Mouse (Mus musculus): Measurements from ENCODE around the gene Prtn3. TPM values are rescaled to one million over a fixed set of nuclear protein-coding genes. Genes with fewer than 3 reads are reported as not detected.

The Prtn3 gene
- polyA plus RNA-seq, 1 experiment from 2014 or later = 10.1 TPM

DNA sequence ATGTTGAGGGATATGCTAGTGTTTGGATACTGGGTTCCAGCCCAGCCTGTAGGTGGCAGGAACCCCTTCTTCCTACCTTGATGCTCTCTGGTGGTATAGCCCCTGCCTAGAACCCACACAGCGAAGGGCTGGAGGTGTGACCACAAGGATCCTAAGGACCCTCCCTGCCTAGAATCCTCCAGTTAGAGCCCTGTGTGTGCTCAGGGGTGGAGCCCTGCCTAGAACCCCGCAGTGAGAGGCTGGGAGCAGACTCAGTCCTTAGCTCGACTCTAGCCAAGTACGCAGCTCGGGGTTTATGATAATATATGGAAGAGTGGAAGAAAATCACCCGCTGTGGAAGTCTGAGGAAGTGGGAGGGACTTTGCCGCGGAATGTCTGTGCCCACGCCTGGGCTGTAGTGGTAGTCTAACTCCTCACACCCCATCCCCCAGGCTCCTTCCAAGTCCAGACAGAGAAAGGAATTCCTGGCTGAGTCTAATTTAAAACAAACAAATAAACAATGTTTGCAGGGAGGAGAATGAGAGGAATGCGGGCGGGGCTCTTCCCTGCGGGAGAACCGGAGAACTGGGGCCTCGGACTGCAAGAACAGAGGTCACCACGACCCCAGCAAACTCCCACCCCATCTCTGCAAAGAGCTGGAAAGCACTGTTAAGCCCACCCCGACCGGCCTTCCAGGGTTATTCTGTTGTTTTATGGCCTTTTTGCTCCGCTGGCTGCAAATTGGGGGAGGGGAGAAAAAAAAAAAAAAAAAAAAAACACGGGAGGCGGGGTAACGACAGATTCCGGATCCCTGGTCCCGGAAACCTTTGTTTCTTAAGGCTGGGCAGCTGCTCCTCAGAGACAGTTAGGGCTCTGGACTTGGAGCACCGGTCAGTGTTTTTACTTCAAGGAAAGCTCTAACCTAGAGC is 33.4 kb upstream of the Prtn3 start:
- Histone ChIP-seq H3K36me3 (replicated peaks; ENCODE audit: control insufficient read depth, insufficient read depth) (no peaks in the 10 kb centered on the region), H3K4me3 (replicated peaks; ENCODE audit: low read length) (peak overlapping the region; percentile 29), H3K9ac (peak overlapping the region; percentile 51), H3K4me1 (replicated peaks; ENCODE audit: control insufficient read depth, insufficient read depth, low read length) (peaks cover 19% of the 10 kb centered on the region), H3K9me3 (ENCODE audit: control insufficient read depth, low read length) (no peaks in the 10 kb centered on the region), H3K4me2 (replicated peaks) (peak overlapping the region; percentile 61), H3K27ac (peak overlapping the region; percentile 36), H3K27me3 (ENCODE audit: control insufficient read depth, insufficient read depth, low read length) (no peaks in the 10 kb centered on the region)
- peak; percentile 82 for ATAC-seq (ENCODE audit: low FRiP score)
- DNase-seq (ENCODE audit: low spot score) = peak; percentile 64
- 2% methylated on average over 23 of the region's 24 CpGs for WGBS

DNA sequence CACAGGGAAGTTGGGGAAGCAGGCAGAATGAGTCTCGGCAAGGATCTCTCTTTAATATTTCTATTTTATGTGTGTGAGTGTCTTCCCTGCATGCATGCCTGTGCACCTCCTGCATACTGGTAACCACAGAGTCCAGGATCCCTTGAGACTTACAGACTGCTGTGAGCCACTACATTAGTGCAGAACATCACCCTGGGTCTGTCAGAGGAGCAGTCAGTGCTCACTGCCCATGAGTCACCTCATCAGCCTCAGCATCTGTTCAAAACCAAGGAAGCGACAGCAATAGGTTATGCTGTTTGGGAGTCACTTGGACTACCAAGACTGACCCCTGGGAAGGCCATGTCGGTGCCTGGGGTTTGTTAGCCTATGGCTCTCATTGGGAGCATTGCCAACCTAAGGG is 32.0 kb upstream of the Prtn3 start:
- Histone ChIP-seq H3K27ac (no peak overlapping the region), H3K9me3 (ENCODE audit: control insufficient read depth, low read length) (no peaks in the 10 kb centered on the region)
- WGBS = 70% methylated on average over 3 of the region's 3 CpGs

GRCm38 (mm10) chr10:79843476-79843875 is 30.8 kb upstream of the Prtn3 start:
- DNase-seq (ENCODE audit: low spot score) = no peak
- Histone ChIP-seq H3K27ac (no peak overlapping the region), H3K4me1 (replicated peaks; ENCODE audit: control insufficient read depth, insufficient read depth, low read length) (peaks cover 19% of the 10 kb centered on the region), H3K9ac (no peak overlapping the region), H3K4me2 (replicated peaks) (no peak overlapping the region; the same call in 1 of the 2 replicates), H3K9me3 (ENCODE audit: control insufficient read depth, low read length) (no peaks in the 10 kb centered on the region), H3K27me3 (ENCODE audit: control insufficient read depth, insufficient read depth, low read length) (no peaks in the 10 kb centered on the region), H3K4me3 (replicated peaks; ENCODE audit: low read length) (no peak overlapping the region), H3K36me3 (replicated peaks; ENCODE audit: control insufficient read depth, insufficient read depth) (no peaks in the 10 kb centered on the region)
- WGBS = 53% methylated on average over 6 of the region's 6 CpGs
- no peak for ATAC-seq (ENCODE audit: low FRiP score)

More for the DNA sequence above, 32.0 kb upstream of the Prtn3 start:
- Histone ChIP-seq H3K36me3 (replicated peaks; ENCODE audit: control insufficient read depth, insufficient read depth) (no peaks in the 10 kb centered on the region), H3K27me3 (ENCODE audit: control insufficient read depth, insufficient read depth, low read length) (no peaks in the 10 kb centered on the region), H3K4me1 (replicated peaks; ENCODE audit: control insufficient read depth, insufficient read depth, low read length) (peaks cover 19% of the 10 kb centered on the region), H3K9ac (no peak overlapping the region), H3K4me3 (replicated peaks; ENCODE audit: low read length) (no peak overlapping the region), H3K4me2 (replicated peaks) (no peak overlapping the region)
- no peak for DNase-seq (ENCODE audit: low spot score)
- ATAC-seq (ENCODE audit: low FRiP score) = peak; percentile 5; the same call in 1 of the 2 replicates

DNA sequence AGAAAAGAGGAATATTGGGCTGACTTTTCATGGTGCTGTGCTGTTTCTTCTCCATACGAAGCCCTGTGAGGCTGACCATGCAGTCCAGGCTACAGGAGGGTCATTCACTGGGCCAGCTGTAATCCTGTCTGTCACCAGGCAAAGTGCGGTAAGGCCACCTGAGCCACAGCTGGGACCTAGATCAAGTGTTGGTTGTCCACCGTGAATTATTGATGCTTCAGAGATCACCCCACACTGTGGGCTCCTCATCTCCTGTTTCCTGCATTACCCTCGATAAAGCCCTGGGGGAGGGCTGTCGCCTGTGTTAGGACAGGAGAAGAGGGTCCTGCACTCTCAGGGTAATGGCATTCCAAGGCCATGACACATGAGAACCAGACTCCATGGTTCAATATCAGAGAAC is 27.7 kb upstream of the Prtn3 start:
- H3K4me2 ChIP-seq (replicated peaks) = no peak overlapping the region
- H3K27ac ChIP-seq = no peak overlapping the region
- no peak for DNase-seq (ENCODE audit: low spot score)
- 71% methylated on average over 5 of the region's 5 CpGs for WGBS
- H3K27me3 ChIP-seq (ENCODE audit: control insufficient read depth, insufficient read depth, low read length) = no peaks in the 10 kb centered on the region
- H3K4me1 ChIP-seq (replicated peaks; ENCODE audit: control insufficient read depth, insufficient read depth, low read length) = peaks cover 14% of the 10 kb centered on the region
- no peaks in the 10 kb centered on the region for H3K9me3 ChIP-seq (ENCODE audit: control insufficient read depth, low read length)
- H3K4me3 ChIP-seq (replicated peaks; ENCODE audit: low read length) = no peak overlapping the region
- H3K9ac ChIP-seq = no peak overlapping the region
- no peak for ATAC-seq (ENCODE audit: low FRiP score)
- no peaks in the 10 kb centered on the region for H3K36me3 ChIP-seq (replicated peaks; ENCODE audit: control insufficient read depth, insufficient read depth)

- no peak for DNase-seq (ENCODE audit: low spot score)
- no peak overlapping the region for H3K27ac ChIP-seq
- H3K4me3 ChIP-seq (replicated peaks; ENCODE audit: low read length) = no peak overlapping the region
- peaks cover 24% of the 10 kb centered on the region for H3K4me1 ChIP-seq (replicated peaks; ENCODE audit: control insufficient read depth, insufficient read depth, low read length)
- no peaks in the 10 kb centered on the region for H3K36me3 ChIP-seq (replicated peaks; ENCODE audit: control insufficient read depth, insufficient read depth)
- no peak for ATAC-seq (ENCODE audit: low FRiP score)
- WGBS = 80% methylated on average over 8 of the region's 8 CpGs
- H3K27me3 ChIP-seq (ENCODE audit: control insufficient read depth, insufficient read depth, low read length) = no peaks in the 10 kb centered on the region
- H3K9ac ChIP-seq = no peak overlapping the region
- no peaks in the 10 kb centered on the region for H3K9me3 ChIP-seq (ENCODE audit: control insufficient read depth, low read length)
- H3K4me2 ChIP-seq (replicated peaks) = no peak overlapping the region
Measured at GRCm38 (mm10) chr10:79849941-79850628, 24.2 kb upstream of the Prtn3 start.

DNA sequence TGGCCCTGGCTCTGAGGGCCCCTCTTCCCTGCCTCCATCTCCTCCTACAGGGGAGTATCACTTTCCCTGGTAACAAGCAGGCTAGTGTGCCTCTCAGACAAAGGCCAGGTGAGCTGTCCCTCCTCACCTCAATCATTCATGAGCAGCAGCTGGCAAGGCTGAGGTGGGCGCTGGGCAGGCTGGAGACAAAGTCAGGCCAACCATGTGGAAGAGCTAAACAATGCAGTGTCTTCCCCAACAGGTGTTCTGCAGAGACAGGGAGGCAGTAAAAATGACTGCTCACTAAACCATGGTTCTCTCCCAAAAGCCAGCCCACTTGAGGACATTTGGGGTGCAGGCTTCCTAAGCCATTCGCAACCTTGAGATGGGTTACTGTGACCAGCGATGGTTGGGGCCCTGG is 22.6 kb upstream of the Prtn3 start:
- Histone ChIP-seq H3K4me3 (replicated peaks; ENCODE audit: low read length) (no peak overlapping the region), H3K9ac (peak overlapping the region; percentile 75; the same call in 1 of the 2 replicates), H3K4me2 (replicated peaks) (peak overlapping the region; percentile 74; the same call in 1 of the 2 replicates), H3K27me3 (ENCODE audit: control insufficient read depth, insufficient read depth, low read length) (no peaks in the 10 kb centered on the region), H3K9me3 (ENCODE audit: control insufficient read depth, low read length) (no peaks in the 10 kb centered on the region), H3K4me1 (replicated peaks; ENCODE audit: control insufficient read depth, insufficient read depth, low read length) (peaks cover 36% of the 10 kb centered on the region), H3K36me3 (replicated peaks; ENCODE audit: control insufficient read depth, insufficient read depth) (peaks cover 5% of the 10 kb centered on the region; the same call in 1 of the 2 replicates), H3K27ac (peak overlapping the region; percentile 98)
- no peak for ATAC-seq (ENCODE audit: low FRiP score)
- DNase-seq (ENCODE audit: low spot score) = no peak
- 80% methylated on average over 3 of the region's 3 CpGs for WGBS

DNA sequence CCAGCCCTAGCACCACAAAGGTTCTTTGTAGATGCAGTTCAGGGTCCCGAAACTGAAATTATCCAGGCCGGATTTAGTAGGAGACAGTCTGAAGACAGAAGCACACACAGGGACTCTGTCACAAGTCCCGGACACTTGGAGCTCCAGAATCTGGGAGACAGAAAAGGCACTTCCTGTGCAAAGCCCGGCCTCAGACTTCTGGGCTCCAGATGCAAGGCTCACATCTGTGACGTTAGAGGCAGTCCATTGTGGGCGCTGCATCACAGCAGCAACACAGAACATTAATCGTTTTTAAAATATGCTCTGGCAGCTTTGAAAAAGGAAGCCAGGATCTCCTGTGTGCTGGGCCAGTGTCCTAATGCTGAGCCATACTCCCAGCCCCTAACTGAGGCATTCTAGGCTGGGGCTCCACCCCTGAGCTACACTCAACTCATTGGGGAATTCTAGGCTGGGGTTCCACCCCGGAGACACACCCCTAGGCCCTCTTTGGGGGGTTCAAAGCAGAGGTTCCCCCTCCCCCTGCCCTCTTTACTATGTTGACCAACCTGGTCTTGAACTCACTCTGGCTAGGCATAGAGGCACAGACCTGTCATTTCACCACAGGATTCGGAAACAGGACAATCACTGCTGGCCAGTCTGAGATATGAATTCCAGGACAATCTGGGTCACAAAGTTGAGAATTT is 22.0 kb upstream of the Prtn3 start:
- Histone ChIP-seq H3K9me3 (ENCODE audit: control insufficient read depth, low read length) (no peaks in the 10 kb centered on the region), H3K4me2 (replicated peaks) (peak overlapping the region; percentile 74), H3K27me3 (ENCODE audit: control insufficient read depth, insufficient read depth, low read length) (no peaks in the 10 kb centered on the region), H3K4me3 (replicated peaks; ENCODE audit: low read length) (peak overlapping the region; percentile 95), H3K27ac (peak overlapping the region; percentile 98), H3K36me3 (replicated peaks; ENCODE audit: control insufficient read depth, insufficient read depth) (peaks cover 11% of the 10 kb centered on the region; the same call in 1 of the 2 replicates), H3K9ac (peak overlapping the region; percentile 75), H3K4me1 (replicated peaks; ENCODE audit: control insufficient read depth, insufficient read depth, low read length) (peaks cover 42% of the 10 kb centered on the region)
- ATAC-seq (ENCODE audit: low FRiP score) = no peak
- DNase-seq (ENCODE audit: low spot score) = no peak
- WGBS = 65% methylated on average over 9 of the region's 9 CpGs

- Histone ChIP-seq H3K9me3 (ENCODE audit: control insufficient read depth, low read length) (no peaks in the 10 kb centered on the region), H3K4me3 (replicated peaks; ENCODE audit: low read length) (peak overlapping the region; percentile 95), H3K4me2 (replicated peaks) (peak overlapping the region; percentile 74), H3K36me3 (replicated peaks; ENCODE audit: control insufficient read depth, insufficient read depth) (peaks cover 16% of the 10 kb centered on the region; the same call in 1 of the 2 replicates), H3K27me3 (ENCODE audit: control insufficient read depth, insufficient read depth, low read length) (no peaks in the 10 kb centered on the region), H3K4me1 (replicated peaks; ENCODE audit: control insufficient read depth, insufficient read depth, low read length) (peaks cover 48% of the 10 kb centered on the region), H3K27ac (peak overlapping the region; percentile 98), H3K9ac (peak overlapping the region; percentile 75)
- WGBS = 21% methylated on average over 8 of the region's 8 CpGs
- DNase-seq (ENCODE audit: low spot score) (no peak), ATAC-seq (ENCODE audit: low FRiP score) (no peak)
Measured at GRCm38 (mm10) chr10:79852827-79853226, 21.4 kb upstream of the Prtn3 start.

- H3K4me1 ChIP-seq (replicated peaks; ENCODE audit: control insufficient read depth, insufficient read depth, low read length) = peaks cover 53% of the 10 kb centered on the region
- H3K27ac ChIP-seq = peak overlapping the region; percentile 98
- no peaks in the 10 kb centered on the region for H3K27me3 ChIP-seq (ENCODE audit: control insufficient read depth, insufficient read depth, low read length)
- peak overlapping the region; percentile 75 for H3K9ac ChIP-seq
- no peaks in the 10 kb centered on the region for H3K9me3 ChIP-seq (ENCODE audit: control insufficient read depth, low read length)
- peak; percentile 88 for DNase-seq (ENCODE audit: low spot score)
- peaks cover 20% of the 10 kb centered on the region; the same call in 1 of the 2 replicates for H3K36me3 ChIP-seq (replicated peaks; ENCODE audit: control insufficient read depth, insufficient read depth)
- H3K4me2 ChIP-seq (replicated peaks) = peak overlapping the region; percentile 74
- WGBS = under 1% methylated on average over 15 of the region's 15 CpGs
- peak overlapping the region; percentile 95 for H3K4me3 ChIP-seq (replicated peaks; ENCODE audit: low read length)
- peak; percentile 10; the same call in 1 of the 2 replicates for ATAC-seq (ENCODE audit: low FRiP score)
Measured at GRCm38 (mm10) chr10:79853392-79853791, 20.9 kb upstream of the Prtn3 start.
